Mouse (Mus musculus): ENCODE measurements around the gene Esr1.

Esr1 gene

DNA sequence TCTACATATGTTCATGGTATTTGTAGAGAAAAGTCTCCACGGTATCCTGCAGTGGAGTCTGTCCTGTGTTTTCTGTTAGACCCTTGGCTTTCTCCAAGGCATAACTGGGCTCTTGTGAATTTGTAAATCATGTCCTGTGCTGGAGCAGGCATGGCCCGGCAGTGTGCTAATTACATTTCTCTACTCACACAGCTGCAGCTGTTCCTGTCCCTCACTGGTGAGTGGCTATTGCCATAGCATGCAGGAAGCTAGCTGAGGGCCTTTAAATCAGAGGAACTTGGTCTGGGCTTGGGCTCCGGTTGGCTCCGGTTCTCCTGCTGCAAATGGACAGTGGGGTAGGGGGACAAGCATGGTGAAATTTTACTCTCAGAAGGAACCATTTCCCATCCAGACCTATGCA, 226.7 kb downstream of the Esr1 start:
- no peak for DNase-seq (ENCODE audit: low spot score in 2 of 2)

DNA sequence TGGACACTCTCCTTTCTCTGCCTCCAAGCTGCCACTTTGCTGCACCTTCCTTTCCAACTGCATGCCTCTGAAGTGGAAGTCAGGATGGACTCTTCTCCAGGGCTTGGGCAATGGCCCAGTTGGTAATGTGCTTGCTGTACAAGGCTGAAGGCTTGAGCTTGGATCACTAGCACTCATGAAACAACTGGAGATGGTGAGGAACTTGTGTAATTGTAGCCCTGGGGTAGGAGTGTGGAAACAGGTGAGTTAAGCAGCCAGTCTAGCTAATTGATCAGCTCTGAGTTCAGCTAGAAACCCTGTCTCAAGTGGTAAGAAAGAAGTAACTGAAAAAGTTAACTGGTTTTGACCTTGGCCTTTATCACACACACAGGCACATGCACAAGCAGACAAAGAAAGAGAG, 229.6 kb downstream of the Esr1 start:
- DNase-seq (ENCODE audit: low spot score in 2 of 2), result no peak

DNA sequence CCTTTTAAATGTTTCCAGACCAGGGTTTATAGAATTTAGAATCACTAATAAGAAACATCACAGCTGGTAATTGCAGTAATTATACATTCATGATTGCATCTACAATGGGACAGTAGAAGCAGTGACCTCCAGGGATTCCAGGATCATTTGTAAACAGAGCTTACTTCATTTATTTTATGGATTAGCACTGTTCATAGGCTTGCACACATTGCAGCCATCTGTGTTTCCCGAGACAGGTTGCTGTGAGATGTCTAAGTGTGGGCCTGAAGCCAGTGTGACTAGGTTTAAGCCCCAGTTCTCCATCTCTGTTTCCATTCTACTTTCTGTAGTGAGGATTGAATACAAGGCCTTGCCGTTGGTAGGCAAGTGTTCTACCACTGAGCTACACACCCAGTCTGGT, 236.1 kb downstream of the Esr1 start:
- no peak for DNase-seq (ENCODE audit: low spot score in 2 of 2)

DNA sequence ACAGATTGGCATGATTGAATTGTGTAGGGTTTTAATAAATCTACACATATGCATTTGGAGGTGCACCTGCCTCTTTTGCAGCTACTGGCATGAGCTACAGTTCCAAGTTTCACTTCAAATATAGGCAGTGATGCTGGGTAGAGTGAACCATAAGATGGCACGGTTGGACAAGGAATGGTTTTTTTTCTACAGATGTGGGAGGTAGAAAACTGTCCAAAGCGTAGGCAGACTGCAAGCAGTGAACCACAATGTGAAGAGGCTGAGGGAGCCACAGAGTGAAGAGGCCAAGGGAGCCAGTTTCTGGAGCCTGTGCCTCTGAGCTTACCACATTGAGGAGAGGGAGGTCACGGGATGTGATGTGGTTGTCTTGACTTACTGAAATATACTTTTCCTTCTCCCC, 238.5 kb downstream of the Esr1 start:
- DNase-seq (ENCODE audit: low spot score in 2 of 2), result peak; percentile 20 to 43

DNA sequence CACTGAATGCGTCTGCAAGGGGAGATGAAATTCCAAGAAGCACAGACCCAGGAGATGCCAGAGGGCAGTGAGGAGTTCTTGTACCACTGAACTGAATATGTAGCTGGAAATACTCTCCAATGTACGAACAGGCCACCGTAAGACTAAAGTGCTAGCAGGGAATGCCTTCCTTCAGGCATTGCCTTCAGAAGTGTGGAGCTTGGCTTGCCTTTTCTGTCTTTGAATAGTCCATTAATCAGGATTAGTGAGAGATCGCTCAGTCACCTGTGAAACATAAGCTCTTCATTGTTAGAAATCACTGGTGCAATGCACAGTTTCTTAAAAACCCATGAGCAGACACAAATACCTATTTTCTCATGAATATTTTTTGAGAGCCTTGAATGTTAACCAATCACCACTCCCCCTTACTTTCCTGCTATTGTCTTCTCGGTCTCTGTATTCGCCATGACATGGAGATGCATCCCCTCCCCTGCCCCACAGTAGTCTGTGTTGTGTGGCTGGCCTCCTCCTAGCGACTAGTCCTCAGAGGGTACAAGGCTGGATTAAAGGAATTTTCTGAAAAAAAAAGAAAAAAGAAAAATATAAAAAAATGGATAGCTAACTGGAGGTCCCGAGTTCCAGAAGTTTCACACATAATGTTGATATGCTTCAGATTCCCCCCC, 263.8 kb downstream of the Esr1 start:
- no peak for DNase-seq (ENCODE audit: low spot score in 2 of 2)

DNA sequence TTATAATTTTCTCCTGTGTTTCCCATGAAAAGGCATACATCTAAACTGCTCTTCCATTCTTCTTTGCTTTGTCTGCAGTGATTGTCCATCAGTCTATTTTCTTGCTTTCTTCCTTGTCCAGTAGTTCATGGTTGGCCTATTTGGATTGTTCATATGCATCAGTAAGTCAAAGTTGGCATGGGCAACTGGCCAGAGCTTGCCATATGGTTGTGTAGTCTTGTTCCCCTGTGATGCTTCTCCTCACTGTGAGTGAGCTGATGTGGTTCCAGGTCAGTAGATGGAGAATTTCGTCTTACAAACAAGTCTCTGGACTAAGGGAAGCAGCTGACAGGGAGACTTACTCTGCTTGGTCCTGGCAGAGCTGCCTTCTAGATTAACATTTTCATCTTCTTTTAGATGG, 270.0 kb downstream of the Esr1 start:
- no peak for DNase-seq (ENCODE audit: low spot score in 2 of 2)

DNA sequence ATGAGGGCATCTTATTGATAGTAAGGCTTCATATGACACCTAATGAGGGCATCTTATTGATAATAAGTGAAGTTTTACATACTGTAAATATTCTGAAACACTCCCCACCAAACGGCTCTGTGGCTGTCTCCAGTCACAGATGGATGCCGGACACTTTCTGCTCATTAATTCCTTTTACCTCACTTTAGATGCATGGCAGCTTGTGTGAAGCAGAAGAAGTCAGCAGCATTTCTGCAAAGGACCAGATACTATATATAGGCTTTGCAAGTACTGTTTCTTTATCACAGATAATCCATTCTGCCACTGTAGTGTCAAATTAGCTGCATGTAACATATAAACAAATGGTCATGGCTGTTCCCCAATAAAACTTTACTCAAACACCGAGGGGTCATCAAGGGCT, 274.1 kb downstream of the Esr1 start:
- no peak for DNase-seq (ENCODE audit: low spot score in 2 of 2)

DNA sequence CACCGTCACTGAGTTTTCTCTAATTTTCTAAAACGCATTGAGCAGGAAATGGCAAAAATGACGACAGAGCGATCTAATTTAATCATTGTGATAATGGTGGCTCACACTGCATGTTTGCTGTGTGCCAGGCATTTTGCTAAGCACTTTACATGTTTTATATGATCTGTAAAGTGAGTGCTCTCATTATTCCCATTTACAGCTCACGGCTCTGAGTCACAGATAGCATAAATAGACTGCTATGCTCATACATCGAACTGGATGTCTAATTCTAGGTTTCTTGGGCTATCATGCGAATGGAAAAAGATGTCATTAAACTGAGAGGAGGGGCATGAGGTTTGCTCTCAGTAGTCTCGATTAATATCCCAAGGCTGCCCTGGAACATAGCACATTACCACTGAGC, 274.6 kb downstream of the Esr1 start:
- peak in 1 of 2 experiments; percentile 16 for DNase-seq (ENCODE audit: low spot score in 2 of 2)

DNA sequence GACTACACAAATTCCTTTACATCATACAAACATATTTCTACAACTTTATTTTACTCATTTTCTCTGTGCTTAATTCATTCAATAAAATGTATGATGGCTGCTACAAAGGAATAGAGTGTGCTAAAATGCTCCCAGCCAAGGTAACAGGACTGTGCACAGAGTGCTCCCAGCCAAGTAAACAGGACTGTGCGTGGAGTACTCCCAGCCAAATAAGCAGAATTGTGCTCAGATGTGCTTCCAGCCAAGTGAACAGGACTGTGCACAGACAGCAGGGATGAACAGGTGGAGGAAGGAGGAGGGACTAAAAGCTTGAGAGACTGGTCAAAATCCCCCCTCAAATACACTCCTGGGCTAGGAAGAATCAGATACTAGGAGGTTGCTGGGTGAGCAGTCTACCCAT, 282.1 kb downstream of the Esr1 start:
- DNase-seq (ENCODE audit: low spot score in 2 of 2), result no peak

DNA sequence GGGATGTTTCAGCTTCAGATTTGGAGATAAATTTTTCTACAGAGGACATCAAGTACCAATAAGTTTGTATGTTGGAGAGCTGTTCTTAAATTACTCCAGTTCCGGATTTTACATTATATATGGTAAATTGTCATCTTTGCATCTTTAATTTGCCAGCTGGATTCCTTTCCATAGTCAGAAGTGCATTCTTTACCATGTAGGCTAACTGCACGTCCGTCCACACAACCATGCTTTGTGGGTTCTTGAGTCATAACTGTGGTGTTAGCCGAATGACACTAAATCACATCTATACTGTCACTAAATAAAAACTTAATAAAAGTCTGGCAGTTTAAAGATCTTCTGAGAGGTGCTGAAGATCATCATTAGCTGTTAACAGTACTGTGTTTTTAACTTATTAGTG, 286.4 kb downstream of the Esr1 start:
- DNase-seq (ENCODE audit: low spot score in 2 of 2), result no peak

DNA sequence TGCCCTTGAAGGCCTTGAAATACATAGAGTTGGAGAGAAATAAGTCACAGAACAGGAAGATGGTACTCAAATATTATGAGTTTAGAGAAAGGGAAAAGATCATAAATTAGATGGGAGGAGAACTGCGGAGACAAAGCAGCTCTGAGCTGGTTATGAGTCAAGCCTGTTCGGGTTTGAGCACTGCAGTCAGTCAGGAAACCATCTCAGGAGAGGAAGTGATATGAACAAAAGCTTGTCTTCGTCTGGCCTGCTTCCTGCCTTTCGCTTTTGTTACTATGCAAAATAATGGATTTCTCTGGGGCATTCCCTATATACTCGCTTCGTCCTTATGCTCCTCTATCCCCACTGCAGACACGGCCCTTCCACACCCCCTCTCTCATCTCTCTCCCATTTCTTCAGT, 288.9 kb downstream of the Esr1 start:
- DNase-seq (ENCODE audit: low spot score in 2 of 2), result no peak

DNA sequence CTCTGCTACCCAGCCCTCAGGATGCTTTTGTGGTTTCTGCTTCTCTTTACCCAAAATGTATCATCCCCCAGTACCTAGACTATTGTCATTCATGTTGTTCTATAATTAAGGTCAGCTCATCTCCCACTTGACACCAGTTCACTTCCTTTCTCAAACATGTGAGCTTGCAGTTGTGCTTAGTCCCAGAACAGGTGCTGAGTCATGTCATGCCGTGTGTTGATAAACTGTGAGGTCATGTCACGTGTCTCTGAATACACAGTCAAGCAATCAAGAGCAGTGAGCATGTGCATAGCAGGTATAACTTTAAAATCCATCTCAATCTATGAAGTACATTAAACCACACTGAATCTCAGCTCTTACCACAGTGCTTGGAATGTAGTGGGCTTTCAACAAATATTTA, 297.9 kb downstream of the Esr1 start:
- no peak for DNase-seq (ENCODE audit: low spot score in 2 of 2)

DNA sequence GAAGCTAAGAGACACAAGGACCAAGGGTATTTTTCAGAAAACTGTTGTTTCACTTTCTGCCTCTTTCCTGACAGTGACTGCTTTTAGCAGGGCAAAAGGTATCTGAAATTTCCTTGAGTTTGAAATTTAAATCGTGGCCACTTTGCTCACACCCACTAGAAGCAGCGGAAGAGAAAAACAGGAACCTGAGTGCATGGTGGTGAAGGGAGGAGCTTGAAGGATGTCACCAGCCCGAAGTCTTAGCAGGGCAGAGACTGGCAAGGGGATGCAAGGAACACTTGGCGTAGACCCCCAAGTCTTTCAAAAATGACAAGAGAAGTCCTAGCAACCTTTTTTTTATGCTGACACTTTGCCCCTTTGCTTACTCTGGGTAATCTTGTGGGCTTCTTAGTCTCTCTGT, 299.1 kb downstream of the Esr1 start:
- no peak for DNase-seq (ENCODE audit: low spot score in 2 of 2)

DNA sequence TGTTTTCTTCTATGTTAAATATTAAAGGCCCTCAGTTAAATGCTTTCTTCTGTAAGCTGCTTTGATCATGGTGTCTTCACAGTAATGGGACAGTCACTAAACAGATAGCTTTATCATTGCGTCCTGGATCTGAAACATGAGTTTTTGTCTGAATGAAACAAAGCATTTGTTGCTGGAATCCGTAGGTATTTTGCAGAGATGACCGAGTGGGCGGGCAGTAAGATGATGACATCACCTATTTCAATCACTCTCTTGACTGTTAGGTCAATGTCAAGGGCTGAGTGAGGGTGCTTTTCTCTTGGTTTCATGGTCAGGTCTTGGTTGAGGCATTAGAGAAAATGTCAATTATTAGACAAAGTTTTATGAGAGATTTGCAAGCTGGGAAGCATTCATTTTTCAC, 307.7 kb downstream of the Esr1 start:
- DNase-seq (ENCODE audit: low spot score in 2 of 2), result no peak

DNA sequence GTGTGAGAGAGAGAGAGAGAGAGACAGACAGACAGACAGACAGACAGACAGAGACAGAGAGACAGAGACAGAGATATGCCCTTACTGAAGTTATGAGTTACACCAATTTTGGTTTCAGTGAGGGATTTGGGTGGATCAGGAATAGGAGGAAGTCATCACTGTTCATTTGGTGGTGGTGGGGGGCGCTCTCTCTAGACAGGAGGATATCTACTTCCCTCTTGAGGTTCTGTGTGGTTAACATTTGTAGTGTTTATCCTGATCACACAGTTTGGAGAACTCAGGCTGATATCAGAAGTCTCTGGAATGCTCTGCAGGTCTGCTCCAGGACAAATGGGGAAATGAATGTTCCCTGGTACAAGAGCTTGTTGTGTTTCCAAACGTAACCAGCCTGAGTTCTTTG, 312.2 kb downstream of the Esr1 start:
- DNase-seq (ENCODE audit: low spot score in 2 of 2), result no peak

DNA sequence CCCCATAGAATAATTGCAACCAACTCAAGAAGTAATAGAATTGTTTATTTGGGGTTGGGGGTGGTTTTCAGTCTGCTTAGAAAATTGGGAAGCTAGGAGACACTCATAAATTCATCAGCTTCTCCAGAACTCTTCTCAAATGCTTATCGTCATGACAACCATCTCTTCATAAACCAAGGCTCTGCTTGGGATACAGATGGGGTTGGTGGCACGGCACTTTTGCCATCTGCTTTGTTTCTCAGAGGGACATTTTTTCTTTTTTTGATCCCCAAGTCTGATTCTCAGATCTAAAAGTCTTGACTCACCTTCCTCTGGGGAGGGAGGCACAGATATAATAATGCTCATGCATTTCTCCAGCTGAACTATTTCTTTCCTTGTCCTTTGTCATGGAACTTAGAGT, 313.0 kb downstream of the Esr1 start:
- DNase-seq (ENCODE audit: low spot score in 2 of 2), result peak; percentile 30 to 35

DNA sequence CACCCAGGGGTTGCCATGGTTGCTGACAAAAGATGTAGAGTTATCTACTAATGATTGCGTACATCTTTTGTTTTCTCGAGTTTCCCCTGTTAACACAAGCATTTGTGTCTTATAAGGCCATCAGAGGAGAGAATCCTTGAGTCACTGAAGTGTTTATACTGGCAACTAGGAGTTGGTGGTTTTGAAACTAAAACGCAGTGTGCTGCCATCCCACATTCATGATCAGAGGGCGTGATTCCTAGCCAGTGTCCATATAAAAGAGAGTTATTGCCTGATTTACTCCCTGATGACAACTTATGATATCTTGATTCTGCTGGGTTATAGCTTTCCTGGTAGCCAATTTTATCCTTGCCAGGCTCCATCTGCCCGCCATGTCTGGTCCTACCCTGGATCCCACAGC, 331.8 kb downstream of the Esr1 start:
- no peak for DNase-seq (ENCODE audit: low spot score in 2 of 2)

DNA sequence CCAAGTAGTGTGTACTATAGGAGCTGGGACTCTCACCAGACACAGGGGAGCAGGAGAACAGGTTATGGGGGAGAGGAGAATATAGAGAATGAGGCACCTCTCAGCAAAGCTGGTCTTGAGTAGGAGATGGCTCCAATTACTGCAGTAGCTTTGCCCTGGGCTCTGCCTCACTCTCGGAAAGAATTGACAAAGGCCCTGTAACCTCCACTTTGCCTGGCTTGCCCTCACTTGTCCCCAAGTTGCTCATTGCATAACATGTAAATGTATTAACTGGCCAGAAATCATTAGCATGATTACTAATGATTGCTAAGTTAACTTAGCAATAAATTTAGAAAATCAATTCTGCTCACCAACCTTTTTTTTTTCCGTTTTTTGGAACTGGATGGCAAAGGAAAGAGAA, 333.3 kb downstream of the Esr1 start:
- DNase-seq (ENCODE audit: low spot score in 2 of 2), result no peak

DNA sequence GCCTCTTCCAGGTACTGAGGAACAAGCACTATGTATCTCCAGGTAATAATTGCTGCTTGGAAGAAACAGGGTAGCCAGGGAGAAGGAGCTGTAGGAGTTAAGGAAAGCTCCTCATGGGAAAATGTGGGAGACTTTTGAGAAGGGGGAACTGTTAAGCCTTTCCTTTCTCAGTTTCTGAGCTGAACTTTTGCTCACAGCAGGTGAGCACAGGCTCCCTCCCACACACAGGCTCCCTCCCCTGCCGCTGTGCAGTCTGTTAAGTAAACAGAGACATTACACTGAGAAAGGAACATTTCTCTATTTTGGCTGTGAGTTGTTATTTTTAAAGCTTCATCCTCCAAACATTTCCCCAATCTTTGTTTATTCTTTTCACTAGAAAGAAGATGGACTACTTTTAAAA, 354.4 kb downstream of the Esr1 start:
- DNase-seq (ENCODE audit: low spot score in 2 of 2), result peak; percentile 30 to 36

DNA sequence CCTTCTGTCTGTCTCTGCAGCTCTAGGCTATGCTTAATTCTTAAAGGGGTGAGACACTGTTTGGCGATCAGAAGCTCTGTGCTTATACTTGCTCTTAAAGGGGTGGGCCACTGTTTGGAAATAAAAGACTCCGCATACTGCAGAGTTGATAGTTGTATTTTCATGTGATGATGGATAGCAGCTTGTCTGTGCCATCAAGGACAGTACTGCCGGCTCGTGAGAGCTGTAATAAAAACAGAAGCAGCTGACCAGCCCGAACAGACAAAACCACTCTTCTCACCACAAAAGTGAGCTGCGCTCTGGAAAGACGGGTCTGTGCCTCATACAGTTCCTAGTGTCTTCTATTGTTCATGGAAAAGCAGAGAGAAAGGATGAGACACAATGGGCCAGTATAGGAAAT, 359.8 kb downstream of the Esr1 start:
- DNase-seq (ENCODE audit: low spot score in 2 of 2), result no peak

DNA sequence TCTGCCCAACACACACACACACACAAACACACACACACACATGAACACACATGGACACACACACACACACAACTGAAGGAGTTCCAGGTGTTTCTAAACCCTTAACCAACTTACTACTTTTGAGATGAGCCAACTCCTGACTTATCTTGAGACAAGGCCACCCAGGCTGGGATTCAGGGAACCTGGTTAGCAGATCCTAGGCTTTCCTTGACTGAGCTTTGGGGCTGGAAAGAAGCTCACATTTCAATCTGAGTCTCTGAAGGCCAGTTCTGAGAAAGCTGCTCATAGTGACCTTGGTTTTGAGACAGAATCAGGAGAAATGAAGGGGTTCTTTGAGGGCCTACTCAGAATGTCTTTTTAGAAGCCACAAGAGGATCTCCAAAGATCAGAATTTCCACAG, 360.2 kb downstream of the Esr1 start:
- DNase-seq (ENCODE audit: low spot score in 2 of 2), result no peak

DNA sequence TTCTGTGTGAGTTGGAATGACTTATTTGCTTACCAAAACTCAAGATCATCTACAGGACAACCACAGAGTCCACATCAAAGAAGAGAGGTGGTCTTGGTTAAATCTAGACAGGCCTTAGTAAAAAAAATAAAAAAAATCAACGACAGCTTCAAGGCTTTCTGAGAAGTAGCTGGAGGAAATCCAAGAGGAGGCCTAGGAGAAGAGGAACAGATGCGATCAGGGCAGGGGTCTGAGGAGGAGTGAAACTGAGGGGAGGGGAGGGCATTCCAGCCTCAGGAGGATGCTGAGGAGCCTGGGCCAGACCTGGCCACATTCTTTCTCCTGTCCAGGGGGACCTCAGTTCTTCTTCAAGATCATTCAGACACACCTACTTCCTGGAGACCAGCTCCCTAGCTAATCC, 360.6 kb downstream of the Esr1 start:
- DNase-seq (ENCODE audit: low spot score in 2 of 2), result no peak

DNA sequence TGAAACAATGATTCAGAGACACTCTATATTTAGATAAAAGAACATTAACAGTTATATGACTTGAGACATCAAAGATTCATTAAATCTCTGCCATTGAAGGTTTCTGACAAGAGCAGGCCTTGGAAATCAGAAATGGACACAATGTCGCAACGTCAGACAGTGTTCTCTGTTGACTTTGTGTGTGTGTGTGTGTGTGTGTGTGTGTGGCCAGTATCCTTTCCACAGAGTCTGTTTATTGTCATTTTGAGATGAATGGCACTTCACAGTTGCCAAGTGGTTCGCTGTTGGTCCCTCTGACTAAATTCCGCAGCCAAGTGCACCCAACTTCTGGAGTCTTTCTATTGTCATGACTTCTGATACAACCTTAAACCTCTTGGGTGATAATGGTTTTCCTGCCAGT, 362.9 kb downstream of the Esr1 start:
- no peak for DNase-seq (ENCODE audit: low spot score in 2 of 2)

DNA sequence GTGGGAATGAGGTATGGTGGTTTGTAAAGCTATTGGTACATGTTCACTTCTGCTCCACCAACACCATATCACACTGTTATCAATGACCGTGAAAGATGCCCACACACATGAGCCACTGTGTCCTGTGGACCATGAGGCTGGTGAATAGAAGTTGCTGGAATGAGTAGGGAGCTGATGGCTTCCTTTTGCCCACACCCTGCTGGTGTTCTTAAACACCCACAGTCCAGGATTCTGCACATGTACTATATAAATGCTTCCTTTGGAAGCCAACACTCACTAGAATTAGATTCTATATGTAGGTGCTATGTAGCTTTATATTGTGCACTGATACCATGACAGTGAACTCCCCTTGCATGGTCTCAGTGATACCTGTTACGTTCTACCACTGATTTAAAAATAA, 365.2 kb downstream of the Esr1 start:
- DNase-seq (ENCODE audit: low spot score in 2 of 2), result peak in 1 of 2 experiments; percentile 6

DNA sequence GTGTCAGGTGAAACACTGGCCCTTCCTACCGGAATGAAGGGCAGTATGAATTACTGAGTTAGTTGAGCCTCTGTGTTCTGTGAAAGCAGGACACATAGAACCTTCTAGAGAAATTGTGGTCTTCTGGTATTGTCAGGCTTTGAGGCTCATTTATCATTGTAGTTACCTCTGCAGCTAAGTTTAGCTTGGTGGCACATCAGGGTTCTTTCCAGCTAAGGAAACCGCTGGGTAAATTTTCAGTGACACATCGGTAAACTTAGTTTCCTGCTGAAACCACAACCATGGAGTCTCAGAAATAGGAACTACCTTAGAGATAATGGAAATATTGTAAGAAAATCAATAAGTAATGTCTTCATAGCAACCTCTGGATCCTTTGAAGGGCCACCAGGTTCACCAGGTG, 366.0 kb downstream of the Esr1 start:
- DNase-seq (ENCODE audit: low spot score in 2 of 2), result no peak
